Mouse (Mus musculus) heart, embryonic 10.5 days (tissue): ENCODE data around the gene Cbln3. TPM values are rescaled to one million over a fixed set of nuclear protein-coding genes. Genes with fewer than 3 reads are reported as not detected.
A peak's percentile ranks its signal among the peaks of the same experiment; 100 is the strongest.

Source experiments
- DNase-seq: peaks from one replicate; pipeline ENCODE4 v3.0.0-alpha.2; 2017; ENCODE audit warnings: low spot score
- H3K27ac ChIP-seq: fragments of 300-500 bp; sonication (generic); 2 replicates; pipeline ENCODE4 v1.5.1; 2016; ENCODE audit warnings: mild to moderate bottlenecking
- H3K27me3 ChIP-seq: fragments of 300-500 bp; sonication (generic); 2 replicates; pipeline ENCODE4 v1.6.1; 2016; ENCODE audit warnings: mild to moderate bottlenecking; ENCODE audit not compliant: poor library complexity, insufficient read depth, severe bottlenecking
- H3K36me3 ChIP-seq: fragments of 300-500 bp; sonication (generic); 2 replicates; pipeline ENCODE4 v1.6.1; 2016; ENCODE audit warnings: mild to moderate bottlenecking, moderate library complexity
- H3K4me1 ChIP-seq: fragments of 300-500 bp; sonication (generic); 2 replicates; pipeline ENCODE4 v1.6.1; 2016; ENCODE audit warnings: mild to moderate bottlenecking
- H3K4me3 ChIP-seq: fragments of 300-500 bp; sonication (generic); 2 replicates; pipeline ENCODE4 v1.5.1; 2016; ENCODE audit warnings: mild to moderate bottlenecking, moderate library complexity
- H3K9me3 ChIP-seq: fragments of 300-500 bp; sonication (generic); 2 replicates; pipeline ENCODE4 v1.6.1; 2016; ENCODE audit warnings: mild to moderate bottlenecking, moderate library complexity
- WGBS: fragments of 180-500 bp; shearing (Covaris S2); methylation state at CpG from one replicate; pipeline ENCODE4 v1.1.7; 2016; 5-methylcytosine and 5-hydroxymethylcytosine counted together
- polyA plus RNA-seq: library from polyadenylated mRNA; unstranded; fragments of >200 nt; fragmentation: Nextera tagmentation; extraction: Ambion mirVana; gene quantifications from 2 replicates; pipeline ENCODE4 v1.2.1, GENCODE M21; 2016

Gene Cbln3
- polyA plus RNA-seq, 1 experiment from 2014 or later = 0.30 TPM

DNA sequence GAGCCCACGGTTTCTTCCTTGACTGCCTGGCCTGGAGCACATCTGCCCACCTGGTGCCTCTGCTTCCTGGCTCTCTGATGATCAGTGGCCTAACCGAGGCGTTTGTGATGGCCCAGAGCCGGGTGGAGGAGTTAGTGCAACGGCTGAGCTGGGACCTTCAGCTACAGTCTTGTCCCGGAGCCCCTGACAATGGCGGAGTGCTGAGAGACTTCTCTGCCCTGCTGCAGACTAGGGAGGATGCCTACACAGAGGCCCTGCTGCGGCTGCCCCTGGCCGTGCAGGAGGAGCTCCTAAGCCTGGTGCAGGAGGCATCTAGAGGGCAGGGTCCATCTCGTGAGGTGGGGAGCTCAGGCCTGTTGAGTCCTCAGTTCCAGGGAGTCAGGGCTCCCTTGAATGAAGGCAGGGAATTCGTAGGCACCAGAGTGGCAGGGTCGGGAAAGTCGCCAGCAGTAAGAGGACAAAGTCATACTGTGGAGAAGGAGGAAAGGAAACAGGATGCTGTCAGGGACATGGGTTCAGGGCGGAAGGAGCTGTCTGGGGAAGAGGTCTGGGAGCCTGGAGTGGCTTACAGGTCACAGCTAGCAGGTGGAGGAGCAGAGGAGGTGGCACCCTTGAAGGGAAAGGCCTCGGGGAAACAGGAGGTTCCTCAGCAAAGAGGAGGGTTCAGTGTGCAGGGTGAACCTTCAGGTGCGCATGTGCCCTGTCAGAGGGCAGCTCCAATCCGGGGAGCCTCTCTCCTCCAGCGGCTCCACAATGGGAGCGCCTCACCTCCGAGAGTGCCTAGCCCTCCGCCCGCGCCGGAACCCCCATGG lies 2.6 kb upstream of the Cbln3 start:
- no peak for DNase-seq
- Histone ChIP-seq H3K36me3 (peaks cover 56% of the 10 kb centered on the region), H3K27me3 (no peaks in the 10 kb centered on the region), H3K4me3 (peak overlapping the region; percentile 76; the same call in 1 of the 2 replicates), H3K27ac (no peak overlapping the region; the same call in 1 of the 2 replicates), H3K4me1 (peaks cover 51% of the 10 kb centered on the region), H3K9me3 (no peaks in the 10 kb centered on the region)
- WGBS = 75% methylated on average over 24 of the region's 24 CpGs

DNA sequence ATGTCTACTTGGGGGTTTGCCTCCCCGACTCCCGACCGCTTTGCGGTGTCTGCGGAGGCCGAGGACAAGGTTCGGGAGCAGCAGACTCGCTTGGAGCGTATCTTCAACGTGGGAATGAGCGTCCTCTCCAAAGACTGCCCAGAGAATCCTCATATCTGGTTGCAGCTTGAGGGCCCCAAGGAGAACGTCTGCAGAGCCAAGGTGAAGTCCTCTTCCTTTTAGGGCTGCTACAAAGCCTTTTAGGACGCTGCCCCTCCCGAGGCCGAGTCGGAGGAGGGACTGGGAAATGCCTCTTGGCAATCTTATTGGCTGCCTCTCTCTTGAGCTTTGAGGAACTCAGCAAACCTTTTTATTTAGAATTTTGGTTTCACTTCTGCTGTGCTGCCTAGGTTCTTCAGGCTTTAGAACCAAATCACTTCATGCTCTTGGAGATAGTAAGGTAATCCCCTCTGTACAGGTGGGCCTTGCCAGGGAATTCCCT lies 1.6 kb upstream of the Cbln3 start:
- H3K4me1 ChIP-seq = peaks cover 51% of the 10 kb centered on the region
- H3K9me3 ChIP-seq = no peaks in the 10 kb centered on the region
- peak overlapping the region; percentile 76 for H3K4me3 ChIP-seq
- peak overlapping the region; percentile 96 for H3K27ac ChIP-seq
- WGBS = 4% methylated on average over 16 of the region's 16 CpGs
- H3K36me3 ChIP-seq = peaks cover 47% of the 10 kb centered on the region
- no peaks in the 10 kb centered on the region for H3K27me3 ChIP-seq
- DNase-seq = no peak

DNA sequence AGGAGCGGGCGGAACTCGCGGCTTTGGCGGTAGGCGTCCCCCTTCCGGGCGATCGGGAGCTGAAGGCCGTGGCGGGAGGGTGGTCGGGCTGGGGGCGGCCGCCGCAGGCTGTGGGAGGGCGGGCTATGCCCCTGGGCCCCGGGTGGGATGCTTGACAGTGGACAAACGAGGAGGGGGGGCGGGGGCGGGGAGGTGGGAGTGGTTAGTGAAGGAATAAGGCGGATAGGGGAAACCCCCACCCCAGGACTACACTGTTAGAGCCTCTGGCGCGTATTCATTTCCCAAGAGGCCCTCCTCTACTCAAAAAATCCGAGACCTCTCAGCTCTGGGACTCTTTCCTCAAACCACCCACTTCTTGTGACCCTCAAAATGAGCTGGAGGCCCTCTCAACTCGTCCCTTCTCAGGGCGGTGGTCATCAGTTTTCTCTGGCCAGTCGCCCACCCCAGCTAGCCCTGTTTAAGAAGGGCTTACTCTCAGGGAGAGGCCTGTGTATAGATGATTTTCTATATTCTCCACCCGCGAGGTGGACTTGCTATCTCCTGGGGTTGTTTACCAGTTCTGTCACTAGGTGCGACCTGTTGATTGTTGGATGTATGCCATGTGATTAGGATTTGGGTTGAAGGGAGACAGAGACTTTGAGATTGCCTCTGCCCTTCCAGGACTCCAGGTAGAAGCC lies 1.1 kb upstream of the Cbln3 start:
- no peak for DNase-seq
- peaks cover 51% of the 10 kb centered on the region for H3K4me1 ChIP-seq
- no peaks in the 10 kb centered on the region for H3K9me3 ChIP-seq
- peaks cover 42% of the 10 kb centered on the region for H3K36me3 ChIP-seq
- H3K27ac ChIP-seq = peak overlapping the region; percentile 96
- no peaks in the 10 kb centered on the region for H3K27me3 ChIP-seq
- WGBS = 1% methylated on average over 24 of the region's 30 CpGs
- H3K4me3 ChIP-seq = peak overlapping the region; percentile 76

GRCm38 (mm10) chr14:55884713-55885113 lies 521 bp upstream of the Cbln3 start, which contains the start of gene Khnyn:
Gene Khnyn (plus strand): TSS chr14:55884947.
- H3K4me3 ChIP-seq = peak within 1 kb of the TSS; percentile 76
- H3K27me3 ChIP-seq = no peaks in the 10 kb centered on the region
- peak within 1 kb of the TSS; percentile 96 for H3K27ac ChIP-seq
- 1% methylated on average over 30 of the region's 30 CpGs for WGBS
- H3K36me3 ChIP-seq = peaks cover 37% of the 10 kb centered on the region
- peaks cover 51% of the 10 kb centered on the region for H3K4me1 ChIP-seq
- DNase-seq = peak; percentile 97
- H3K9me3 ChIP-seq = no peaks in the 10 kb centered on the region

GRCm38 (mm10) chr14:55883663-55884062 lies 529 bp downstream of the Cbln3 start:
- Histone ChIP-seq H3K9me3 (no peaks in the 10 kb centered on the region), H3K36me3 (peaks cover 27% of the 10 kb centered on the region), H3K27me3 (no peaks in the 10 kb centered on the region), H3K27ac (peak overlapping the region; percentile 96), H3K4me1 (peaks cover 51% of the 10 kb centered on the region), H3K4me3 (peak overlapping the region; percentile 76; the same call in 1 of the 2 replicates)
- no peak for DNase-seq
- WGBS = 89% methylated on average over 12 of the region's 12 CpGs

DNA sequence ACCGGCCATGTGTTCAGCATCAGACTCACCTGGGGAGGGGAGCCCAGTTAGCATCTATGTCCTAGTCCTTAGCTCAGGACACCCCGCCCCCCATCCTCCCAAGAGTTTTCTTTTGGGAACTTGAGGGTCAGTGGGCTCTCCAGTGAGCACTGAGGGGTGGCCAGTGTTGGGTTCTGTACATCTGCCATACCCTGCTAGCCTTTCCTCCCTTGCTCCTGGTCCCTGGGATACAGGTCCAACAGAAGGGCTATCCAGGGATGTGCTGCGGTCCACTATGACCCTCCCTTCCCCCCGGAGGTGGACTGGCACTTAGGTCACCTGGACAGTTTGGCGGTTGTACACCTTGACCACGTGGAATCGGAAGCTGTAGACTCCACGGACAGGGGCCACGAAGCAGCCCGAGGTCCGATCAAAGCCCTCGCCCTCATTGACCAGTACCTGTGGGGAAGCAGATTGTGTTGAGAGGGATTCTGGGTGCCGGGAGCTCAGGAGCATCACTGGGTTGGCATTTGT lies 987 bp downstream of the Cbln3 start:
- Histone ChIP-seq H3K27me3 (no peaks in the 10 kb centered on the region), H3K27ac (peak overlapping the region; percentile 96; the same call in 1 of the 2 replicates), H3K9me3 (no peaks in the 10 kb centered on the region), H3K4me1 (peaks cover 54% of the 10 kb centered on the region), H3K4me3 (0 out of 2 replicates have a peak overlapping the region, but pooled peaks have one; percentile 0), H3K36me3 (peaks cover 22% of the 10 kb centered on the region)
- 92% methylated on average over 13 of the region's 13 CpGs for WGBS
- no peak for DNase-seq

DNA sequence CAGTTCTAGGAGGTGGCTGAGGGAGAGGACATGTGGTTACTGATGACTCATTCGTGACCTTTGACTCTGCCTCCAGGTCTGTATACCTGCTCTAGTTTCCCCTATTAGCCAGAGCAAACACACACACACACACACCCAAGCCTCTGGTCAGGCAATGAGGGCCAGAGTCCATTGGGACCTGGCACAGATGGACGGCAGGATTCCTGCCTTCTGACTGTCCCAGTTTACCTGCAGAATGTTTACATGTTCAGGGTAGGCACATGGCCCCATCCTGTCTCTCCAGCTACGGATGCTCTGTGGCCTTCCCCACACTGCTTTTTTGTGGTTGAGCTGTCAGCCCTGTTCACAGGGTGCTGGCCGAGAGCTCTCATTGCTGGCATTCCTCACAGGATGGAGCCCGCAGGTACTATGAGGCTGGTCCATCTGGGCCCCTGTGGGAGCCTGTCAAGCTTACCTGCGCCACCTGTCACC lies 2.0 kb downstream of the Cbln3 start:
- H3K4me3 ChIP-seq = no peak overlapping the region
- 0 out of 2 replicates have a peak overlapping the region, but pooled peaks have one; percentile 96 for H3K27ac ChIP-seq
- no peaks in the 10 kb centered on the region for H3K9me3 ChIP-seq
- DNase-seq = no peak
- peaks cover 59% of the 10 kb centered on the region for H3K4me1 ChIP-seq
- WGBS = 52% methylated on average over 6 of the region's 6 CpGs
- no peaks in the 10 kb centered on the region for H3K27me3 ChIP-seq
- H3K36me3 ChIP-seq = peaks cover 12% of the 10 kb centered on the region

- H3K27me3 ChIP-seq = no peaks in the 10 kb centered on the region
- H3K4me3 ChIP-seq = no peak overlapping the region
- WGBS = 67% methylated on average over 8 of the region's 8 CpGs
- no peaks in the 10 kb centered on the region for H3K9me3 ChIP-seq
- no peak overlapping the region for H3K27ac ChIP-seq
- no peaks in the 10 kb centered on the region for H3K36me3 ChIP-seq
- no peak for DNase-seq
- peaks cover 47% of the 10 kb centered on the region for H3K4me1 ChIP-seq
Observed at GRCm38 (mm10) chr14:55880982-55881381, 3.2 kb downstream of the Cbln3 start.

DNA sequence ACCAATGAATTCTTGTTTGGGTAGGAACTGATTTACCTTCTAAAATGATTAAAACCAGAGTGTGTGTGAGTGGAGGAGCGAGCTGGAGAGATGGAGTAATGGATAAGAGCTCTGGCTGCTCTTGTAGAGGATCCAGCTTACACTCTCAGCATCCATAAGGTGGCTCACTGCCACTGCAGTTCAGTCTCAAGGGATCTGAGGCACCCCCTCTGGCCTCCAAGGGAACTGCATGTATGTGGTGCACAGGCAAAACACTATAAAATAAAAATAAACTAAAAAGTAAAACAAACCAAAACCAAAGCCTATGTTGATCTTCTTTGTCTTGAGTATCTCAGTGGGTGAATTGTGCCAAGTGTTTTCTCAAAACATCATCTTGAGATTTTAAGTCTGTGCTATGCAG lies 4.6 kb downstream of the Cbln3 start:
- Histone ChIP-seq H3K27me3 (no peaks in the 10 kb centered on the region), H3K36me3 (no peaks in the 10 kb centered on the region), H3K27ac (no peak overlapping the region), H3K9me3 (no peaks in the 10 kb centered on the region), H3K4me1 (peaks cover 41% of the 10 kb centered on the region), H3K4me3 (no peak overlapping the region)
- DNase-seq = no peak
- 34% methylated on average over 1 of the region's 1 CpGs for WGBS

- Histone ChIP-seq H3K4me1 (peaks cover 40% of the 10 kb centered on the region), H3K36me3 (no peaks in the 10 kb centered on the region), H3K4me3 (no peak overlapping the region), H3K9me3 (no peaks in the 10 kb centered on the region), H3K27ac (no peak overlapping the region), H3K27me3 (no peaks in the 10 kb centered on the region)
- no peak for DNase-seq
- 14% methylated on average over 7 of the region's 7 CpGs for WGBS
Observed at GRCm38 (mm10) chr14:55878316-55878940, 5.8 kb downstream of the Cbln3 start.

GRCm38 (mm10) chr14:55877469-55878315 lies 6.5 kb downstream of the Cbln3 start:
- H3K4me3 ChIP-seq = peak overlapping the region; percentile 41
- peak overlapping the region; percentile 47 for H3K27ac ChIP-seq

More at GRCm38 (mm10) chr14:55877469-55878315, 6.5 kb downstream of the Cbln3 start:
- Histone ChIP-seq H3K36me3 (peaks cover 4% of the 10 kb centered on the region), H3K27me3 (no peaks in the 10 kb centered on the region), H3K9me3 (no peaks in the 10 kb centered on the region), H3K4me1 (peaks cover 41% of the 10 kb centered on the region)
- DNase-seq = no peak
- WGBS = 13% methylated on average over 14 of the region's 14 CpGs
